Mouse (Mus musculus) embryonic fibroblast, embryonic 13.5 days (primary cell): ENCODE measurements around the gene Prdm16.

Source experiments
- CTCF ChIP-seq: IDR thresholded peaks from 2 replicates; pipeline ENCODE4 v1.5.1; 2011; ENCODE audit warnings: mild to moderate bottlenecking, control low read depth, low read length, moderate library complexity, borderline replicate concordance; ENCODE audit not compliant: insufficient read depth
- POLR2A ChIP-seq: IDR thresholded peaks from 2 replicates; pipeline ENCODE4 v1.6.1; 2011; ENCODE audit warnings: low read depth, mild to moderate bottlenecking, control low read depth, low read length, moderate library complexity

GRCm38 (mm10) chr4:154672027-154672426, 35.4 kb upstream of the Prdm16 start:
- no peak for TF ChIP-seq CTCF
- no peak for TF ChIP-seq POLR2A
